Mouse (Mus musculus): Measurements from ENCODE around the gene Ankrd36. TPM values are rescaled to one million over a fixed set of nuclear protein-coding genes. Genes with fewer than 3 reads are reported as not detected.
"Not testable (repeated sequence)": the region's sequence is repeated elsewhere in the genome, so short reads cannot be mapped to it uniquely, and the experiment has no call there.

Gene Ankrd36
- polyA plus RNA-seq, 1 experiment, result not detected

- H3K27ac ChIP-seq (ENCODE audit: insufficient read depth, low read length), result no peak overlapping the region
- H3K4me3 ChIP-seq (ENCODE audit: insufficient read depth, low read length), result no peak overlapping the region
- no peak for TF ChIP-seq POLR2A (IDR thresholded peaks at IDR 0.05; ENCODE audit: low read depth, low read length)
- TF ChIP-seq CTCF (IDR thresholded peaks at IDR 0.05; ENCODE audit: borderline replicate concordance, insufficient read depth, low read length), result no peak
- peaks cover 4% of the 10 kb centered on the region; the same call in 1 of the 2 replicates for H3K4me1 ChIP-seq (ENCODE audit: control insufficient read depth, insufficient read depth, low read length)
Measured at GRCm38 (mm10) chr11:5568082-5568481, 1.4 kb upstream of the Ankrd36 start.

- H3K27ac ChIP-seq (ENCODE audit: insufficient read depth, low read length), result no peak overlapping the region
- H3K4me3 ChIP-seq (ENCODE audit: insufficient read depth, low read length), result no peak overlapping the region
- TF ChIP-seq POLR2A (IDR thresholded peaks at IDR 0.05; ENCODE audit: low read depth, low read length), result no peak
- TF ChIP-seq CTCF (IDR thresholded peaks at IDR 0.05; ENCODE audit: borderline replicate concordance, insufficient read depth, low read length), result no peak
- no peaks in the 10 kb centered on the region for H3K4me1 ChIP-seq (ENCODE audit: control insufficient read depth, insufficient read depth, low read length)
Measured at GRCm38 (mm10) chr11:5571856-5572255, 2.4 kb downstream of the Ankrd36 start.

GRCm38 (mm10) chr11:5573821-5574220 lies 4.3 kb downstream of the Ankrd36 start:
- Histone ChIP-seq H3K4me3 (ENCODE audit: insufficient read depth, low read length) (no peak overlapping the region), H3K27ac (ENCODE audit: insufficient read depth, low read length) (no peak overlapping the region), H3K4me1 (ENCODE audit: control insufficient read depth, insufficient read depth, low read length) (no peaks in the 10 kb centered on the region)
- TF ChIP-seq POLR2A (IDR thresholded peaks at IDR 0.05; ENCODE audit: low read depth, low read length) (no peak), CTCF (IDR thresholded peaks at IDR 0.05; ENCODE audit: borderline replicate concordance, insufficient read depth, low read length) (no peak)

GRCm38 (mm10) chr11:5575046-5575445 lies 5.6 kb downstream of the Ankrd36 start:
- TF ChIP-seq POLR2A (IDR thresholded peaks at IDR 0.05; ENCODE audit: low read depth, low read length), result no peak
- TF ChIP-seq CTCF (IDR thresholded peaks at IDR 0.05; ENCODE audit: borderline replicate concordance, insufficient read depth, low read length), result no peak
- Histone ChIP-seq H3K27ac (ENCODE audit: insufficient read depth, low read length) (no peak overlapping the region), H3K4me3 (ENCODE audit: insufficient read depth, low read length) (no peak overlapping the region), H3K4me1 (ENCODE audit: control insufficient read depth, insufficient read depth, low read length) (no peaks in the 10 kb centered on the region)

- Histone ChIP-seq H3K4me1 (ENCODE audit: control insufficient read depth, insufficient read depth, low read length) (peaks cover 6% of the 10 kb centered on the region; the same call in 1 of the 2 replicates), H3K27ac (ENCODE audit: insufficient read depth, low read length) (no peak overlapping the region), H3K4me3 (ENCODE audit: insufficient read depth, low read length) (no peak overlapping the region)
- TF ChIP-seq CTCF (IDR thresholded peaks at IDR 0.05; ENCODE audit: borderline replicate concordance, insufficient read depth, low read length) (no peak), POLR2A (IDR thresholded peaks at IDR 0.05; ENCODE audit: low read depth, low read length) (no peak)
Measured at GRCm38 (mm10) chr11:5592336-5592735, 22.9 kb downstream of the Ankrd36 start.

- H3K27ac ChIP-seq (ENCODE audit: insufficient read depth, low read length), result no peak overlapping the region
- no peak for TF ChIP-seq CTCF (IDR thresholded peaks at IDR 0.05; ENCODE audit: borderline replicate concordance, insufficient read depth, low read length)
- no peak for TF ChIP-seq POLR2A (IDR thresholded peaks at IDR 0.05; ENCODE audit: low read depth, low read length)
- peaks cover 6% of the 10 kb centered on the region; the same call in 1 of the 2 replicates for H3K4me1 ChIP-seq (ENCODE audit: control insufficient read depth, insufficient read depth, low read length)
- H3K4me3 ChIP-seq (ENCODE audit: insufficient read depth, low read length), result no peak overlapping the region
Measured at GRCm38 (mm10) chr11:5595381-5595791, 25.9 kb downstream of the Ankrd36 start.

- TF ChIP-seq CTCF (IDR thresholded peaks at IDR 0.05; ENCODE audit: borderline replicate concordance, insufficient read depth, low read length) (no peak), POLR2A (IDR thresholded peaks at IDR 0.05; ENCODE audit: low read depth, low read length) (no peak)
- H3K27ac ChIP-seq (ENCODE audit: insufficient read depth, low read length), result no peak overlapping the region
- H3K4me3 ChIP-seq (ENCODE audit: insufficient read depth, low read length), result no peak overlapping the region
- H3K4me1 ChIP-seq (ENCODE audit: control insufficient read depth, insufficient read depth, low read length), result peaks cover 6% of the 10 kb centered on the region; the same call in 1 of the 2 replicates
Measured at GRCm38 (mm10) chr11:5595792-5596191, 26.3 kb downstream of the Ankrd36 start.

GRCm38 (mm10) chr11:5596756-5597155 lies 27.3 kb downstream of the Ankrd36 start:
- Histone ChIP-seq H3K4me3 (ENCODE audit: insufficient read depth, low read length) (no peak overlapping the region), H3K27ac (ENCODE audit: insufficient read depth, low read length) (no peak overlapping the region), H3K4me1 (ENCODE audit: control insufficient read depth, insufficient read depth, low read length) (peaks cover 6% of the 10 kb centered on the region; the same call in 1 of the 2 replicates)
- TF ChIP-seq POLR2A (IDR thresholded peaks at IDR 0.05; ENCODE audit: low read depth, low read length) (no peak), CTCF (IDR thresholded peaks at IDR 0.05; ENCODE audit: borderline replicate concordance, insufficient read depth, low read length) (no peak)

GRCm38 (mm10) chr11:5605421-5605820 lies 35.9 kb downstream of the Ankrd36 start:
- no peak for TF ChIP-seq CTCF (IDR thresholded peaks at IDR 0.05; ENCODE audit: borderline replicate concordance, insufficient read depth, low read length)
- no peak for TF ChIP-seq POLR2A (IDR thresholded peaks at IDR 0.05; ENCODE audit: low read depth, low read length)
- no peak overlapping the region for H3K27ac ChIP-seq (ENCODE audit: insufficient read depth, low read length)
- H3K4me1 ChIP-seq (ENCODE audit: control insufficient read depth, insufficient read depth, low read length), result no peaks in the 10 kb centered on the region
- no peak overlapping the region for H3K4me3 ChIP-seq (ENCODE audit: insufficient read depth, low read length)

GRCm38 (mm10) chr11:5611918-5612317 lies 42.4 kb downstream of the Ankrd36 start:
- not testable (repeated sequence) for H3K4me3 ChIP-seq (ENCODE audit: insufficient read depth, low read length); H3K4me1 ChIP-seq (ENCODE audit: control insufficient read depth, insufficient read depth, low read length); H3K27ac ChIP-seq (ENCODE audit: insufficient read depth, low read length)

- H3K4me1 ChIP-seq (ENCODE audit: control insufficient read depth, insufficient read depth, low read length), result no peaks in the 10 kb centered on the region
- no peak for TF ChIP-seq POLR2A (IDR thresholded peaks at IDR 0.05; ENCODE audit: low read depth, low read length)
- TF ChIP-seq CTCF (IDR thresholded peaks at IDR 0.05; ENCODE audit: borderline replicate concordance, insufficient read depth, low read length), result no peak
- no peak overlapping the region for H3K27ac ChIP-seq (ENCODE audit: insufficient read depth, low read length)
- H3K4me3 ChIP-seq (ENCODE audit: insufficient read depth, low read length), result no peak overlapping the region
Measured at GRCm38 (mm10) chr11:5614453-5614852, 45.0 kb downstream of the Ankrd36 start.
